12 mouse cellular contexts compared by ENCODE assay signal in the genomic region with DNA sequence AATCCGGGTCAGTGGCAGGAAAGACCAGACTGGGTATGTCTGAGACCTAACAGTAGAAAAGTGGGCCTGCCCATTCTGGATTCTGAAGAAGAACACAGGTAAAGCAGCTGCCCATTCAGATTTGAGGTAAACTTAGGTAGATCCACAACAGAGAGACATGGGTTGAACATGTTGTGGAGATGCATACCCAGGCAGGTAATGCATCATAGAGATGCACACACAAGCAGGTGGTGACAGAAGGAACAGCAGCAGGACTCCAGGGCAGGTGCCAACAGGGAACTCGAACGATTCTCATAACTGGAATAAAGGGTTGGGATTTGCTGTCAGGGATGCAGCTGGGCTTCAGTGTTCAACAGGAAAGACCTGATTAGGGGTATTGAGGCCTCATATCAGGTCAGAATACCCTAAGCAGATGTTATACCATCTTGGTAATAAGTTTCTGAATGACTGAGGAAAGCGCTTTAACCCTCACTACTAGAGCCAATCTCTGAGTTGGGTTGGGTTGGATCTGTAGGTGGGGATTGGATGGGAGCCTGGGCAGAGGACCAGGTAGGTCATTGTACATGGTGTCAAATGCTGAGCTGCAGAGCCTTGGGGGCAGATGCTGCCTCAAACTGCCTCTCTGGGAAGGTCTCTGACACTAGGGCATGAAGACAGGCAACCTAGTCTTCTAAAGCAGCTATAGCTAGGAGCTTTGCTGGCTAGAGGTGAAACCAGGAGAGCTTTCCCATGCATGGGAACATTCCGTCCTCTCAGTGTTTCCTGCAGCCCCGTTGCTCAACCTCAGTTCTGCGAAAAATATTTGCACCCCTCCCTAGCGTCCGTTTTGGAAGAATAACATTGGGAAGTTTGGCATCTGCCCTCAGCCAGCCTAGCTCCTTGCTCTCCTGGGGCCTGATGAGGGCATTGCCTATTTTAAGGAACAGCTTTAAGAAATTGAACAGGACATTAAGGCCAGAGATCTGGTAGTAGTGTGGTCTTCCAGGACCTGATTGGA. TPM values are rescaled to one million over a fixed set of nuclear protein-coding genes. Genes with fewer than 3 reads are reported as not detected.
DNase-seq lines count a peak whose midpoint lies in the region; TF ChIP-seq lines count a peak whose summit lies in the region.
"Had no signal": no experiment of that assay in that cellular context is flagged by ENCODE, and none has a peak within 500 bp of the region (broad histone marks: within the 10 kb centered on the region; RNA-seq: fewer than 3 reads in every experiment).

No protein-coding gene starts in this region.

- DNase-seq in layer of hippocampus, adult 2 months (ENCODE audit: low spot score in 2 of 2), result no peak
- DNase-seq in layer of hippocampus, adult 9-10 months (ENCODE audit: low spot score), result no peak
- DNase-seq in cerebellum, adult 8-10 months, result peak; percentile 93
- DNase-seq in heart, postnatal 25 days (ENCODE audit: low spot score), result peak; percentile 61
- no peak for DNase-seq in thymus, postnatal 0 days (ENCODE audit: low spot score)
- no peak for DNase-seq in left cerebral cortex, adult 18-20 months (ENCODE audit: low spot score in 2 of 2)
- DNase-seq: liver, embryonic 13.5 days had no signal

- H3K4me1 ChIP-seq in brown adipose tissue, adult 24 weeks (ENCODE audit: control insufficient read depth, insufficient read depth, insufficient read length, low read length), result peaks cover 43% of the 10 kb centered on the region
- H3K4me1 ChIP-seq: hindbrain, embryonic 12.5 days; liver, embryonic 13.5 days had no signal

- no peak overlapping the region for H3K4me3 ChIP-seq in layer of hippocampus, adult 2 months
- H3K4me3 ChIP-seq in brown adipose tissue, adult 24 weeks (ENCODE audit: insufficient read depth, low read depth, low read length), result no peak overlapping the region
- H3K4me3 ChIP-seq: hindbrain, embryonic 12.5 days; liver, embryonic 13.5 days; stomach, embryonic 15.5 days had no signal

- TF ChIP-seq CTCF in layer of hippocampus, adult 2 months (conservative IDR thresholded peaks at IDR 0.05), result no peak

- intact Hi-C loops in heart, postnatal 25 days (cut with DNase I), result loop anchor here (10.0 kb wide), 1 partner anchor 1406 kb away; no protein-coding TSS in a partner anchor

- peak overlapping the region; percentile 61 for H3K27ac ChIP-seq in layer of hippocampus, adult 2 months
- H3K27ac ChIP-seq in brown adipose tissue, adult 24 weeks (replicated peaks; ENCODE audit: low read depth, low read length), result peak overlapping the region; percentile 99
- H3K27ac ChIP-seq: hindbrain, embryonic 12.5 days; liver, embryonic 13.5 days; stomach, embryonic 15.5 days had no signal

RNA-seq across cellular contexts. Expression of a gene that starts 11.2 kb away (rescaled TPM):
- total RNA-seq in layer of hippocampus, adult 2 months (2021), result not detected
- not detected in 2 replicates for polyA plus RNA-seq in brown adipose tissue, adult 24 weeks (2012; ENCODE audit: insufficient read depth, insufficient read length, missing spikeins)
- not detected for total RNA-seq in heart, postnatal 25 days (2021)
- polyA plus RNA-seq in thymus, postnatal 0 days (2015; fragmentation: Nextera tagmentation; extraction: Ambion mirVana), result not detected in 2 replicates
- not detected for total RNA-seq in left cerebral cortex, adult 18-20 months (2021)
- total RNA-seq: layer of hippocampus, postnatal 14 days had no signal
- polyA plus RNA-seq: hindbrain, embryonic 12.5 days; kidney, embryonic 14.5 days; liver, embryonic 13.5 days; stomach, embryonic 15.5 days had no signal

RNA-seq across cellular contexts. Expression of a gene that starts 13.7 kb away (rescaled TPM):
- 10 to 100 TPM; 19.4 to 22.6 TPM for total RNA-seq in layer of hippocampus, adult 2 months (2021)
- 11.1 and 36.6 TPM in 2 replicates for polyA plus RNA-seq in brown adipose tissue, adult 24 weeks (2012; ENCODE audit: insufficient read depth, insufficient read length, missing spikeins)
- total RNA-seq in heart, postnatal 25 days (2021), result 10 to 100 TPM; 29.7 to 32.7 TPM
- polyA plus RNA-seq in thymus, postnatal 0 days (2015; fragmentation: Nextera tagmentation; extraction: Ambion mirVana), result 0.78 and 0.86 TPM in 2 replicates
- total RNA-seq in left cerebral cortex, adult 18-20 months (2021), result 10 to 100 TPM; 16.8 to 20.1 TPM

Comparison
In these comparisons a context has a peak if more than half of its experiments do, and no peak if none do; other contexts are left out.
1. DNase-seq: peak in cerebellum, adult 8-10 months (single experiment) and heart, postnatal 25 days (single experiment); none in layer of hippocampus, adult 2 months (0 of 2), layer of hippocampus, adult 9-10 months (single experiment), thymus, postnatal 0 days (single experiment) and left cerebral cortex, adult 18-20 months (0 of 2).